Mouse (Mus musculus) lung, postnatal 0 days (tissue): ENCODE measurements around the gene Rtbdn.

Experiments used
- CTCF ChIP-seq: IDR thresholded peaks from 2 replicates; pipeline ENCODE4 v1.5.1; 2016; ENCODE audit warnings: antibody characterized with exemption, mild to moderate bottlenecking
- EP300 ChIP-seq: IDR thresholded peaks from 2 replicates; pipeline ENCODE4 v1.6.1; 2016; ENCODE audit warnings: antibody characterized with exemption, mild to moderate bottlenecking, control low read depth

- TF ChIP-seq CTCF (no peak), EP300 (no peak)
Observed at GRCm38 (mm10) chr8:84935489-84935888, 11.3 kb upstream of the Rtbdn start.
